Mouse (Mus musculus): ENCODE measurements around the gene 1600014C10Rik.

DNA sequence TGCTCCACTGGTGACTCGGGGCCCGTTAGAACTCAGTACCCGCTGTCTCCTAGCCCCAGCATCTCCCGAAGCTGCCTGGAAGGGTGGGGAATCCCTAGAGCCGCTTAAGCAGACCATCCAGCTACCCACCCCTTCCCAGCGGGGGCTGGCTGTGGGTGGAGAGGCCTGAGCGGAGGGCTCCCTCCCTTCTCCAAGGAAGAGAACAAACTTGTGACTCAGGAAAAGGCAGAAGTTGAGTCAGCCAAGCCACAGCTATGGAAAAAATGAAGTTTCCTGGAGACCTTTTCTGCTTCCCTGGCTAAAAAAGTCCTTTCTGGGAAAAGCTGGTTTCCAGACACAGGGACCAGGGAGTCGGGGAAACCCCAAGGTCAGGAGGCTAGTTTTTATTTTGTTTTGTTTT is 47.3 kb downstream of the 1600014C10Rik start:
- no peak for TF ChIP-seq GATA1 (IDR thresholded peaks at IDR 0.05; ENCODE audit: low read length)
- TF ChIP-seq TAL1 (IDR thresholded peaks at IDR 0.05; ENCODE audit: low read length), result no peak

All from erythroblast, embryonic 14.5 days (primary cell).